Mouse (Mus musculus): ENCODE data around the gene Pkp4. TPM values are rescaled to one million over a fixed set of nuclear protein-coding genes. Genes with fewer than 3 reads are reported as not detected.

Pkp4 gene
- polyA plus RNA-seq, 2 experiments = 5.2 to 8.9 TPM

DNA sequence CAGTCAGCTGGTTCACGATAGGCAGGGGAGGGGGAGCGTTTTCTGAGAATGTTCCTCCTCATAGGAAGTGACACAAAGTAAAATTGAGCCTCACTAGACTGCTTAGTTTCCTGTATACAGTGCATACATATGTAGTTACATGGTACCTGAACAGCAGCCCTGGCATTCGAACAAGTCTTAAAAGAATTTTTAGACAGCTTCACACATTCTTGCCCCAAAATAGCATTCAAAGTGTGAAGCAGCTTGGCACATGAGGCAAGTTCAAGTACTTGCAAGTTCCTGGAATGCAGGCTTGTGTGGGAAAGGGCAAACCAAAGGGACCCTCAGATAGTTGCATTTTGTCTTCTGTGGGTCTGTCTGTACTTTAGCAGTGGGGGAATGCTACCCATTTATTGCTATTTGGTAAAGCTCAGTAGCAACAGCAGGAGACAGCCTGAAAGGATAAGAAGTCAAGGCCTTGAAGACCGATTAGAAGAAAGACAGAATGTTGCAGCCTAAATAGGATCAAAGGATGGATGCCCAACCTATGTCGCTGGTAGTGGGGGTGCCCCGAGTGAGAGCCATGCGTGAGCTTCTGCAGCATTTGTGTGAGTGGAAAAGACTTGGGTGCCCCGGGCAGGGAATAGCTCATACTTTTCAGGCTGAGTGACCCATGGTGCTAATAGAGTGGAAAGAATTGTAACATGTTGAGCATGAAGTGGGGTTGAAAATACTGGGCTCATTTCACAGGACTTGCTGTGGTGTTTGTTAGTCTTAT is 124.3 kb downstream of the Pkp4 start:
- WGBS (ENCODE audit: insufficient replicate concordance) = 57% methylated on average over 8 of the region's 8 CpGs
- Histone ChIP-seq H3K9me3 (ENCODE audit: control insufficient read depth, low read length) (no peaks in the 10 kb centered on the region), H3K4me2 (ENCODE audit: low read depth) (no peak overlapping the region)

GRCm38 (mm10) chr2:59285581-59285980 is 124.9 kb downstream of the Pkp4 start:
- Histone ChIP-seq H3K4me2 (ENCODE audit: low read depth) (no peak overlapping the region), H3K27ac (no peak overlapping the region), H3K4me3 (ENCODE audit: insufficient read depth in 1 of 2, low read depth in 2 of 2, low read length in 2 of 2) (no peak overlapping the region), H3K9me3 (ENCODE audit: control insufficient read depth, low read length) (no peaks in the 10 kb centered on the region), H3K36me3 (replicated peaks; ENCODE audit: control insufficient read depth, insufficient read depth, low read depth) (no peaks in the 10 kb centered on the region), H3K27me3 (ENCODE audit: control insufficient read depth, insufficient read depth, low read length) (no peaks in the 10 kb centered on the region), H3K9ac (replicated peaks) (no peak overlapping the region), H3K4me1 (replicated peaks; ENCODE audit: control insufficient read depth in 2 of 2, insufficient read depth in 2 of 2, low read length in 1 of 2) (no peaks in the 10 kb centered on the region)
- ATAC-seq (ENCODE audit: insufficient read depth) (no peak), DNase-seq (ENCODE audit: low read depth in 3 of 3, low spot score in 3 of 3) (no peak)
- TF ChIP-seq EP300 (IDR thresholded peaks at IDR 0.05; ENCODE audit: low read depth) (no peak), CTCF (IDR thresholded peaks at IDR 0.05; ENCODE audit: low read depth) (no peak)
- 88% methylated on average over 1 of the region's 1 CpGs for WGBS (ENCODE audit: insufficient replicate concordance)

More for the DNA sequence above, 124.3 kb downstream of the Pkp4 start:
- no peaks in the 10 kb centered on the region for H3K36me3 ChIP-seq (replicated peaks; ENCODE audit: control insufficient read depth, insufficient read depth, low read depth)
- ATAC-seq (ENCODE audit: insufficient read depth) = no peak
- H3K27me3 ChIP-seq (ENCODE audit: control insufficient read depth, insufficient read depth, low read length) = no peaks in the 10 kb centered on the region
- H3K4me3 ChIP-seq (ENCODE audit: insufficient read depth in 1 of 2, low read depth in 2 of 2, low read length in 2 of 2) = no peak overlapping the region
- TF ChIP-seq EP300 (IDR thresholded peaks at IDR 0.05; ENCODE audit: low read depth) (no peak), CTCF (IDR thresholded peaks at IDR 0.05; ENCODE audit: low read depth) (no peak)
- DNase-seq (ENCODE audit: low read depth in 3 of 3, low spot score in 3 of 3) = no peak
- H3K27ac ChIP-seq = no peak overlapping the region
- no peaks in the 10 kb centered on the region for H3K4me1 ChIP-seq (replicated peaks; ENCODE audit: control insufficient read depth in 2 of 2, insufficient read depth in 2 of 2, low read length in 1 of 2)
- H3K9ac ChIP-seq (replicated peaks) = no peak overlapping the region

- TF ChIP-seq EP300 (IDR thresholded peaks at IDR 0.05; ENCODE audit: low read depth) (no peak), CTCF (IDR thresholded peaks at IDR 0.05; ENCODE audit: low read depth) (no peak)
- no peaks in the 10 kb centered on the region for H3K4me1 ChIP-seq (replicated peaks; ENCODE audit: control insufficient read depth in 2 of 2, insufficient read depth in 2 of 2, low read length in 1 of 2)
- 51% methylated on average over 9 of the region's 9 CpGs for WGBS (ENCODE audit: insufficient replicate concordance)
- no peaks in the 10 kb centered on the region for H3K27me3 ChIP-seq (ENCODE audit: control insufficient read depth, insufficient read depth, low read length)
- H3K9ac ChIP-seq (replicated peaks) = no peak overlapping the region
- H3K4me3 ChIP-seq (ENCODE audit: insufficient read depth in 1 of 2, low read depth in 2 of 2, low read length in 2 of 2) = no peak overlapping the region
- H3K4me2 ChIP-seq (ENCODE audit: low read depth) = no peak overlapping the region
- DNase-seq (ENCODE audit: low read depth in 3 of 3, low spot score in 3 of 3) (no peak), ATAC-seq (ENCODE audit: insufficient read depth) (no peak)
- H3K36me3 ChIP-seq (replicated peaks; ENCODE audit: control insufficient read depth, insufficient read depth, low read depth) = no peaks in the 10 kb centered on the region
- H3K9me3 ChIP-seq (ENCODE audit: control insufficient read depth, low read length) = no peaks in the 10 kb centered on the region
- no peak overlapping the region for H3K27ac ChIP-seq
Observed at GRCm38 (mm10) chr2:59286247-59286646, 125.6 kb downstream of the Pkp4 start.

DNA sequence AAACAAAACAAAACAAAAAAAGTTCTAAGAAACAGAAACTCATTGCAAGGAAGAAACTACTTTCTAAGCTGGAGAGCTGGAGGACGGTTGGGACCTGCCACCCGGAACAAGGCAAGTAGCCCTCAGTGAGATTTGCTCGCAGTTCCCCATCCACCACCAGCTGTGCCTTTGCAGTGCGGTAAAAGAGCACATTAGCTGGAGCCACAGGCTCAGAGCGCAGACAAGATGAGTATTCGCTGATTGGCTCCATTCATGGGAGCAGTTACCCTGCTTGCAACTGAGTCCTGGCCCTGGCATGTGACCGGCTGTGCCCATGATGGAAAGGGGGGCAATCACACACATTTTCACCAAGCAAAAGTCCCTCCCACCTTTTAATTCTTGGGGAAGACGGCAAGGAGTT is 127.0 kb downstream of the Pkp4 start:
- TF ChIP-seq EP300 (IDR thresholded peaks at IDR 0.05; ENCODE audit: low read depth) = no peak
- no peak for TF ChIP-seq CTCF (IDR thresholded peaks at IDR 0.05; ENCODE audit: low read depth)
- WGBS (ENCODE audit: insufficient replicate concordance) = 75% methylated on average over 8 of the region's 8 CpGs
- Histone ChIP-seq H3K36me3 (replicated peaks; ENCODE audit: control insufficient read depth, insufficient read depth, low read depth) (no peaks in the 10 kb centered on the region), H3K9ac (replicated peaks) (no peak overlapping the region), H3K4me3 (ENCODE audit: insufficient read depth in 1 of 2, low read depth in 2 of 2, low read length in 2 of 2) (no peak overlapping the region), H3K4me1 (replicated peaks; ENCODE audit: control insufficient read depth in 2 of 2, insufficient read depth in 2 of 2, low read length in 1 of 2) (no peaks in the 10 kb centered on the region), H3K9me3 (ENCODE audit: control insufficient read depth, low read length) (no peaks in the 10 kb centered on the region), H3K27me3 (ENCODE audit: control insufficient read depth, insufficient read depth, low read length) (no peaks in the 10 kb centered on the region), H3K4me2 (ENCODE audit: low read depth) (no peak overlapping the region), H3K27ac (no peak overlapping the region)
- no peak for DNase-seq (ENCODE audit: low read depth in 3 of 3, low spot score in 3 of 3)
- ATAC-seq (ENCODE audit: insufficient read depth) = no peak

DNA sequence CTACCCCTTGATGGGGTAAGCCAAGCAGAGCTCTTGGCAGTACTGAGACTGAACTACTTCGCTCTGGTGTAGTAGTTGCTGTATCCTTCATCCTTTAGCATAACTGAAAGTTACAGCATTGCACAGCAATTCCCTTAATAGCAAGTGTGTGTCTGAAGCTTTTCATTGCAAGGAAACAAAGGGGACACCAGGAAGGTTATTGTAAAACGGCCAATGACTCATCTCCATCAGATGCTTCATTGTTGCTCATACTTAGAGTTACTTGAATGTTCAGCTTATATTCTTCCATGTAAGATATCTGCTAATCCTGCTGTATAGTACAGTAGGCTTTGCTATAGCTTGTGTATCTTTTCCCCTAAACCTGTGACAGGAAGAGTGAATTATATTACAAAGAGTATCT is 128.8 kb downstream of the Pkp4 start:
- no peaks in the 10 kb centered on the region for H3K27me3 ChIP-seq (ENCODE audit: control insufficient read depth, insufficient read depth, low read length)
- ATAC-seq (ENCODE audit: insufficient read depth) = no peak
- H3K27ac ChIP-seq = no peak overlapping the region
- 64% methylated on average over 2 of the region's 2 CpGs for WGBS (ENCODE audit: insufficient replicate concordance)
- no peaks in the 10 kb centered on the region for H3K36me3 ChIP-seq (replicated peaks; ENCODE audit: control insufficient read depth, insufficient read depth, low read depth)
- no peak overlapping the region for H3K4me3 ChIP-seq (ENCODE audit: insufficient read depth in 1 of 2, low read depth in 2 of 2, low read length in 2 of 2)
- TF ChIP-seq EP300 (IDR thresholded peaks at IDR 0.05; ENCODE audit: low read depth) = no peak
- TF ChIP-seq CTCF (IDR thresholded peaks at IDR 0.05; ENCODE audit: low read depth) = no peak
- H3K4me2 ChIP-seq (ENCODE audit: low read depth) = no peak overlapping the region
- no peak for DNase-seq (ENCODE audit: low read depth in 3 of 3, low spot score in 3 of 3)
- no peaks in the 10 kb centered on the region for H3K4me1 ChIP-seq (replicated peaks; ENCODE audit: control insufficient read depth in 2 of 2, insufficient read depth in 2 of 2, low read length in 1 of 2)
- H3K9ac ChIP-seq (replicated peaks) = no peak overlapping the region
- H3K9me3 ChIP-seq (ENCODE audit: control insufficient read depth, low read length) = no peaks in the 10 kb centered on the region
